Mouse (Mus musculus): Measurements from ENCODE around the gene Alppl2.
A peak's percentile ranks its signal among the peaks of the same experiment; 100 is the strongest.

Alppl2 gene

DNA sequence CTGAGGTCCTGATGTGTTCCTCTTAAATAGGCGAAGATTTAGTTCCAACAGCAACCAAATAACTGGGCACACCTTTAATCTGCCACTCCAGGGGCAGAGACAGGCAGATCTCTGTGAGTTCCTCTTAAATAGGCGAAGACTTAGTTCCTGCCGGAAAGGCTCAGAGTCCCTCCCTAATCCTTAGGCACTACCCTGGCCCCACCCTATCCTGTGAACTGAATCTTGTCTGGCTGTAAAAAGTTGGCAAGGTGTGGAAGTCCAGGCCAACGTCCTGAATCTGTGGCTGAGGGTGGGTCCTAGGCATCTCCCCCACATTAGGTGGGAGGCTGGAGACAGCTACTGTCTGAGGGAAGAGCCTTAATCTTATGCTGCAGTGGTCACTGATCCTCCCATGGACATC, at the start of gene Alppl2:
Alppl2 (minus strand) TSS at position 101 of the 400 bp plus-strand sequence.
- no peak for DNase-seq (ENCODE audit: low read depth, low spot score)

DNA sequence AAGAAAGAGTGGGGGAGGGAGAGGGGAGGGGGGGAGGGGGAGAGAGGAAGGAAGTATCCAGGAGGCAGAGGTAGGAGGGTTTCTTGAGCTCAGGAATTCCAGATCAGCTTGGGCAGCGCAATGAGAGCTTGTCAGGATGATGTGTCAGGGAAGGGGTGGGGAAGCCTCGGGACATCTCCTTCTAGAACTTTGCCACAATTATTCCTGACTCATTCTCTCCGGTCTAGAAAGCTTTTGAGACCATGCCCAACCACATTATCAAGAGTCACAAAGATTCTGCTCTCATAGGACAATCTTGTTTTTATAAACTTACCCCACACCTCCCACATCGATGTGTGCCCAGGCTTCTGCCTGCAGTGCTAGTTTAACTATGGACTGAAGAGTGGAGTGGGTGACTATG, 42.1 kb upstream of the Alppl2 start:
- DNase-seq (ENCODE audit: low read depth, low spot score) = no peak

DNA sequence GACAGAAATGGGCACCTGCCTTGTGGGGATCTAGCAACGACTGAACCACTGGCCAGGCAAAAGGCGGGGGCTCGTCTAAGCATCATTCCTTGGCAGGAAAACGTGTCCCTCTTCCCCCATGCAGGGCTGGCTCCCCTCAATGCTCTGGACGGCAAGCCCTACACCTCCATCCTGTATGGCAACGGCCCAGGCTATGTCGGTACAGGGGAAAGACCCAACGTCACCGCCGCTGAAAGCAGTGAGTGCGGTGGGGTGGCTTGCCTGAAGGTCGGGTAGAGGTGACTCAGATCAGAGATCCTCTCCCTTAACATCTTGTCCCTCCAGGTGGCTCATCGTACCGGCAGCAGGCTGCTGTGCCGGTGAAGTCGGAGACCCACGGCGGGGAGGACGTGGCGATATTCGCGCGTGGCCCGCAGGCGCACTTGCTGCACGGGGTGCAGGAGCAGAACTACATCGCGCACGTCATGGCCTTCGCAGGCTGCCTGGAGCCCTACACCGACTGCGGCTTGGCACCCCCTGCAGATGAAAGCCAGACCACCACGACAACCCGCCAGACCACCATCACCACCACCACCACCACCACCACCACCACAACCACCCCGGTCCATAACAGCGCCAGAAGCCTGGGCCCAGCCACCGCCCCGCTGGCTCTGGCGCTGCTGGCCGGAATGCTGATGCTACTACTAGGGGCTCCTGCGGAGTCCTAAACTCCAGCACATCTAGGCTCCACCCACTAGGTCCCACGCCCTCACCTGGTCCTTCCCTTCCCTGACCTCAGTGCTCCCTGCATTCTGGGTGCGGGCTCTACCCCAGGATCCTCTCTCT, 37.7 kb upstream of the Alppl2 start:
- no peak for DNase-seq (ENCODE audit: low read depth, low spot score)

DNA sequence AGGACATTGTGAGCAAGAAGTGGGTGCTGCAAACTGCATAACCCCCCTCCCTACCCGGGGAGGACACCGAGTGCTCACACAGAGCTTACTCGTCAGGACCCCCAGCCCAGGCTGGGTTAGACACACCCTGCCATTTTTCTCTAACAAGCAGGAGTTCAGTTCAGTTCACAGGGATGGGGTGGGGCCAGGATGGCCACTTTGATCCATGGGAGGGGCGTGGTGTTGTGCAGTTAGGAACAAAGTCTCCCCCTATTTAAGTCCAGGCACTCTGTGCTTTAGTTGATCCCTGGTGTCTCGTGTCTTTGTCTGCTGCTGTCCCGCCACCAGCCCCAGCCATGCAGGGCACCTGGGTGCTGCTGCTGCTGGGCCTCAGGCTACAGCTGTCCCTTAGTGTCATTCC, 34.9 kb upstream of the Alppl2 start, which contains the start of gene Akp3:
Akp3 (plus strand) TSS at position 301 of the 400 bp plus-strand sequence.
- DNase-seq (ENCODE audit: low read depth, low spot score) = no peak

DNA sequence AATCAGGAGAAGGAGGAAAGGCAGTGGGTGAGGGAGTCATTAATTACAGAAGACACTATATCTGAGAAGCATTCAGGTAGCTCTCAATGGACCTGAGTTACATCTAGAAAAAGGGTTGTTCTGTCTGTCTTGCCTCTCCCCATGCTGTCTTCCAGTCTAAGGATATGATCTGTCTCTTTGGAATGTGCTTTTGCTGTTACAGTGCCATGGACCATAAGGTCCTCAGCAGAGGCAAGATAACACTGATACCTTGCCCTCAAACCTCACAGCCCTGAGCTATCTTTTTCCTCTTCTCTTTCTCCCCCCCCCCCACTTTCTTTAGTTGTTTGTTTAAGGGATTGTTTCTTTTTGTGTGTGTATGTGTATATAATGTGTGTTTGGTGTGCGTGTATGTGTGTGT, 25.1 kb upstream of the Alppl2 start:
- DNase-seq (ENCODE audit: low read depth, low spot score) = no peak

DNA sequence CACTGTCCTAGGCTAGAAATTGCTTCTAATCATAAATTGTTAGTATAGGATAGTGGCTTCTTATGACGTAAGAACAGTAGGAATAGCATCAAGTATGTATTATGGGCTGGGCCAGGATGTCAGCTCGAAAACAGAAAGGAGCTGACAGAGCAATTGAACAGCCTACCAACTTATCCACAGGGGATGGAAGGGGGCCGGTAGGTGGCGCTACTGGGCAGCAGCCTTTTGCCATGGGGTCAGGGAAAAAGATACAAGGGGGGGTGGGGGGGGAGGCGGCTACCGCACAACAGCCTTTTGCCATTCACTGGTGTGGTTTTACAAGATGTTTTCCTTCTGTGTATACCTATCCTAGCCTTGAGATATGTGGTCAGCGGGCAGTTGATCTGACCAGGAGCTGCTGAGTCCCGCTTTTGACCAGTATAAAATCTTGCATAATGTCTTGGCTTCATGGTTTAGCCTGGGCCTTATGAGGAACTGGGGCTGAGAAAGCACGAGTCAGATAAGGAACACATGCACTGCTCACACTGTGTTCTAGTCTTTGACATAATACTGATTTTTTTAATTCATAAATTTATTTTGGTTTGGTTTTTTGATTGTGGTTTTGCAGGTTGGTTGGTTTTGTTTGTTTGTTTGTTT, 22.1 kb upstream of the Alppl2 start:
- DNase-seq (ENCODE audit: low read depth, low spot score) = peak; percentile 57

DNA sequence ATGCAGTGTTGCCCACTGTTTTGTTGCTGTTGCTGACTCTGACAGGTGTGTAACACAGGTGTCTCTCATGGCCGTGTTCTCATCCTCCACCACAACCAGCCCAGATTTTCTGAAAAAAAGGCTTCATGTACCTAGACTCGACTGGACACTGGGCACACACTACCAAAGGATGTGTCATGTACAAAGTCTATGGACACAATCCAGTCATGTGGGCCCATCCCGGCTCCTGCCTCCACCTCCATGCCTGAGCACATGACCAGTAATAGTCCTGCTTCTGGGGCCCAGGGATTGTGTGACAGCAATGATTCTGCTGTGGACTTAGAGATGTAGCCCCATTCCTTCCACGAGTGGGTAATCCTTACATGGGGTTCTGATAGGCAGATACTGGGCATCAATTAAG, 18.8 kb upstream of the Alppl2 start:
- no peak for DNase-seq (ENCODE audit: low read depth, low spot score)

DNA sequence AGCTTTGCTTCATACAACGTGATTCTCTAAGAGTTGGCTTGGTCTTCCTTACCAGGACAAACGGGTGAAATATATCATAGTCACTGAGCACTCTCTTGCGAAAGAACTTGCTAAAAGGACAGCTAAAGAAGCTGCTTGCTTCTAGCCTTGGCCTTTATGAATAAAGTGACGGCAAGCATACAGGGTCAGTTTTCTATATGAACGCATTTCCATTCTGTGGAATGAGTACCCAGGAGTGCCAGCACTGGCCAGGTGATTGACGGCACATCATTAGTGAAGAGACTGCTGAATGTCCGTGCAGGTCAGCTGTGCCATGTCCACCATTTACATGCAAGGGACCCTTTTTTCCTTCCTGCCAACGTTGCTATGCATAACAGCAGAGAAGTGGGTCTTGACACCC, 16.8 kb upstream of the Alppl2 start:
- no peak for DNase-seq (ENCODE audit: low read depth, low spot score)

DNA sequence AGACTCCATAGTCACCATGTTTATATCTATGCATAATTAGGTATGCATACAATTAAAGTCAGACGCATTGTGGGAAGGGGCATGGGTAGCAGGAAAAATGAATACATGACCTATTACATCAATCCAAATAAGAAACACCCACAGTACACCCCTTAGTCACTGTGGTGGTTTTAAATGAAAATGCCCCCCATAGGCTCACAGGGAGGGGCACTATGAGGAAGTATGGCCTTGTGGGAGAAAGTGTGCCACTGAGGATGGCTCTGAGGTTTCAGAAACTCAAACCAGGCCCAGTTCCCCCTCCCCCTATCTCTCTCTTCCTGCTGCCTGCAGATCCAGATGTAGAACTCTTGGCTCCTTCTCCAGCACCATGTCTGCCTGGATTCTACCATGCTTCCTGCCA, 14.2 kb upstream of the Alppl2 start:
- DNase-seq (ENCODE audit: low read depth, low spot score) = no peak

DNA sequence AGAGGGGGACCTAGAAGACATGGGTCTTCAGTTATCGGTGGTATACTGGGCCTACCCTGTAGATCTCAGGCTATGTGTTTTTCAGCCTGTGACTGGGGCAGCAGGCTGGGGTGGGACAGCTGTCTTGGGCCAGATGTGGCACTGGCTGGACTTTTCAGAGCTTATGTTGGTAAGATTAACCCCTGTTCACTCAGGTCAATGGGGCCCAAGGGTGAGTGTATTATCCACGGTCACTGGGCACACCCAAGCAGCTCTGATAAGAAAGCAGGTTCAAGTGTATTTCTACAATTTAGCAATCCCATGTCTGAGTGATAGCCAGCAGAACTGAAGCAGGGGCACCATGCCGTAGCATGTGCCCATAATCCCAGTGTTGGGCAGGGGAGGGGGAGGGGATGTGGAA, 12.4 kb upstream of the Alppl2 start:
- DNase-seq (ENCODE audit: low read depth, low spot score) = no peak

DNA sequence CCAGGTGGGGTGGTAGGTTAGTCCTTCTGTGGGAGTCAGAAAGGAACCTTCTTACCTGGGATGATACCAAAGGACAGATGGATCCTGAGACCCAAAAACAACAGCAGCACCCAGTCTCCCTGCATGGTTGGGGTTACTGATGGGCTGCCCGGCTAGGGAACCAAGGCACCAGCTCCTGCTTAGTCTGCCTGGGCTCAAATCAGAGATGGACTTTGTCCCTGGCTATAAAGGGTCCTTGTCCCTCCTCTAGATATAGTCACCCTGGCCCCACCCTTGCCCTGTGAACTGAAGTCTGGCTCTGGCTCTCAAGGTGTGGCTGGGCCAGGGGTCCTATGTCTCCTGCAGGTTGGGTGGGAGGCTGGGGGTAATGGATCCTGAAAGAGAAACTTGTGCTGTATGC, 11.7 kb upstream of the Alppl2 start, which contains the start of gene Alpi:
Alpi (minus strand) TSS at position 196 of the 400 bp plus-strand sequence.
- DNase-seq (ENCODE audit: low read depth, low spot score) = no peak

DNA sequence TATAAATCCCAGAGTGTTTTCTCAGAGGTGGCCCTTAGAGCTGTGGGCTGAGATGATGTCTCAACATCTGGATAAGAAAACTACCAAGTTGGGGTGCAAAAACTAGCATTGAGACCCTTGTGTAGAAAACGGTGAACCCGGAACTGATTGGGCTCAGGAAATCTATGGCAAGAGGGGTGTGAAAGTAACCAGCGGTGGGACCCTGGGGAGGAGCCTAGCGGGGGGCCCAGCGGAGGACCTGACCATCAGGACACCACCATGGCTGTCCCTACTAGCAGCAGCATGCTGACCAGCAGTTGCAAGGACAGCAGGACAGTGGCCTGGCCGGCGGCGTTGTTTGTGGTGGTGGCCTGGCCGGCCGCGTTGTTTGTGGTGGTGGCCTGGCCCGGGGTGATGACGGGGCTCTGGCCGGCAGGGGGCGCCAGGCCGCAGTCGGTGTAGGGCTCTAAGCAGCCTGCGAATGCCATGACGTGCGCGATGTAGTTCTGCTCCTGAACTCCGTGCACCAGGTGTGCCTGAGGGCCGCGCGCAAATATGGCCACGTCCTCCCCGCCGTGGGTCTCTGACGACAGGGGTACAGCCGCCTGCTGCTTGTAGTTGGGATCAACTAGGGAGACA, 8.7 kb upstream of the Alppl2 start:
- peak; percentile 69 for DNase-seq (ENCODE audit: low read depth, low spot score)

DNA sequence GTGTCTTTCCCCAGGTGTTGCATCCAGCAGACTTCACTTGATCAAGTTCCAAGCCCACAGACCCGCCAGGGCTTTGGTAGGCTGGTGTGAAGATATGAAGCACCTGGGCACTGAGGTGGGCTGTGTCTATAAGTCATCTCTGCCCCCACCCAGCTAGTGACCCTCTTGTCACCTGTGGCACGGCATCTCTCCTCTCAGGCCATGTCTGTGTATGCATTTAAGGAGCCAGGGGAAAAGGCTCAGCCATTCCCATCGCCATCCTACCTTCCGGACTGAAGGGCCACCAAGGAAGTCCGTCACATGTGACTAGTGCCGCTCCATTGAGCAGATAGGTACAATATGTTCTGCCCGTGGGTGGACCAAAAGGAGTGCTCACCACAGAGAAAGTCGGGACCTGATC, 5.9 kb upstream of the Alppl2 start:
- DNase-seq (ENCODE audit: low read depth, low spot score) = no peak

DNA sequence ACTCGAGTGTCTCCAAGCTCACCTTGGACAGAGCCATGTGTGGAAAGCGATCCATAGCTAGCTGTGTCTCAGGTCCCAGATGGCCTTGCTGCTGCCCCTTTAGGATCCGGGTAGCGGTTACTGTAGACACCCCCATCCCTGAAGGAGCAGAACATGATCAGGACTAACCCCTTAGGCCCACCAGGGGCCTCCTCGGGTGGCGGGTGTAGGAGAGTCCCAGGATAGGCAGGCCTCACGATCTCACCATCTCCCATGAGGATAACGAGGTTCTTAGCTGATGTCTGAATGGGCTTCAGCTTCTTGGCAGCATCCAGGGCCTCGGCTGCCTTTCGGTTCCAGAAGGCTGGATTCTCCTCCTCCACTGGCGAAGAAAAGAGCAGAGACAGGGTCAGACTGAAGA, 477 bp downstream of the Alppl2 start:
- DNase-seq (ENCODE audit: low read depth, low spot score) = no peak

DNA sequence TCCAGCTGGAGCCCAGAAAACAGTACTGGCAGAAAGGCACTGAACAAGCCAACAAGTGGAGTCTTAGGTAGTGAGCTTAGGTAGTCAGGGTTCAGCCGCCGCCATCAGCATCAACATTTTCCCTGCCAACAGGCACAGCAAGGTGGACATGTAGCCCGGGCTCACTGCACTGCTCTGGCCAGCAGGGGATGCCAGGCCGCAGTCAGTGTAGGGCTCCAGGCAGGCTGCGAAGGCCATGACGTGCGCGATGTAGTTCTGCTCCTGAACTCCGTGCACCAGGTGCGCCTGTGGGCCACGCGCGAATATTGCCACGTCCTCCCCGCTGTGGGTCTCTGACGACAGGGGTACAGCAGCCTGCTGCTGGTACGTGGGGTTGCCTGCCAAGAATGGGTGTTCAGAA, 2.8 kb downstream of the Alppl2 start:
- no peak for DNase-seq (ENCODE audit: low read depth, low spot score)

DNA sequence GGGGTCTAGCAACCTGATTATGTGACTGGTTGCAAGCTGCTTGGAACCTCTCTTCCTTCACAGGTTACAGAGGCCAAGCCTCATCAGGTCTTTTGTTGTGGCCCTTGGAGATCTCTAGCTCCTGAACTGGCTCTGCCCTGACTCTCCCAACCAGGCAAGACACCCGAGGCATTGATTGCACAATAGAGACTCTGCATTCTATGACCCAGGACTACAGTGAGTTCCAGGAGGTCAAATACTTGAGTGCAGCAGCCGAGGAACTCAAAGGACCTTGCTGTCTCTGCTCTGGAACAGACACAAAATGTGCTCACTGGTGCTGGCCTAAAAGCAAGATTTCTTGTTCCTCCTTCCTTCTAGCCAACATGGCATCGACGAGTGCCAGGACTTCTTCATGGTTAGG, 3.5 kb downstream of the Alppl2 start:
- no peak for DNase-seq (ENCODE audit: low read depth, low spot score)

DNA sequence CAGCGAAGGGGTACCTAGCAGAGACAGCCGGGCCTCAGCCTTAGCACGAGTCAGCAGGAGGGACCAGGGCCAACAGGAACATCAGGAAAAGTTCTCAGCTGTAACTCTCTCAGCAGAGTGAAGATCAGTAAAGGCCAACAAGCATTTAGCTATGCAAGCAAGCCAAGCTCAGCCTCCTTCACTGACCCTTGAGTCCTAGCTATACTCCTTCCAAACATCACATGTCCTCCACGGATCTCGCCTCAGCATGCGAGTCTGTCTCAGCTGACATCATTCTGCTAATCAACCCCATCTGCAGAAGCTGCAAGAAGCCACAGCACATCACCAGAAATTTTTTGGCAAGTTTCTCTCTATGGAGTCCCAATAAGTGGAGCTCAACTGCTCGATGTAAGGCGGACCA, 16.0 kb downstream of the Alppl2 start:
- no peak for DNase-seq (ENCODE audit: low read depth, low spot score)

DNA sequence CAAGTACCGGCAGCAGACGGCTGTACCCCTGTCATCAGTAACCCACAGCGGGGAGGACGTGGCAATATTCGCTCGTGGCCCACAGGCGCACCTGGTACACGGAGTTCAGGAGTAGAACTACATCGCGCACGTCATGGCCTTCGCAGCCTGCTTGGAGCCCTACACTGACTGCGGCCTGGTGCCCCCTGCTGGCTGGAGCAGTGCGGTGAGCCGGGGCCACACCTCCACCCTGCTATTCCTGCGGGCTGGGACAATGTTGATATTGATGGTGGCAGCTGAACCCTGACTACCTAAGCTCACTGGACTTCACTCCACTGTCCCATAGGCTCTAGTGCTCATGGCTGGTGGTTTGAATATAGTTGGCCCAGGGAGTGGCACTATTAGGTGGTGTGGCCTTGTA, 19.0 kb downstream of the Alppl2 start:
- peak; percentile 66 for DNase-seq (ENCODE audit: low read depth, low spot score)

DNA sequence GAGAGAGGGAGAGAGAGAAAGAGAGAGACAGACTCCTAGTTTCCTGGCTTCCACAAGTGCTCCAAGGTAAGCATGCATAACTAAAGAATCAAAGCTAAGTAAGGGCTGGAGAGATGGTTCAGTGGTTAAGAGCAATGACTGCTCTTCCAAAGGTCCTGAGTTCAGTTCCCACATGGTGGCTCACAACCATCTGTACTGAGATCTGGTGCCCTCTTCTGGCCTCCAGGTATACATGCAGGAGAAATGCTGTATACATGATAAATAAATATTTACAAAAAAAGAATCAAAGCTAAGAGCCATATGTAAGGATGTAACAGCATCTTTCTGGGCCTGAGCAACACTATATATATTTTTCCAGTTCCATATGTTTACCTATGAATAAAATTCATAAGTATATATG, 28.8 kb downstream of the Alppl2 start:
- peak; percentile 24 for DNase-seq (ENCODE audit: low read depth, low spot score)

DNA sequence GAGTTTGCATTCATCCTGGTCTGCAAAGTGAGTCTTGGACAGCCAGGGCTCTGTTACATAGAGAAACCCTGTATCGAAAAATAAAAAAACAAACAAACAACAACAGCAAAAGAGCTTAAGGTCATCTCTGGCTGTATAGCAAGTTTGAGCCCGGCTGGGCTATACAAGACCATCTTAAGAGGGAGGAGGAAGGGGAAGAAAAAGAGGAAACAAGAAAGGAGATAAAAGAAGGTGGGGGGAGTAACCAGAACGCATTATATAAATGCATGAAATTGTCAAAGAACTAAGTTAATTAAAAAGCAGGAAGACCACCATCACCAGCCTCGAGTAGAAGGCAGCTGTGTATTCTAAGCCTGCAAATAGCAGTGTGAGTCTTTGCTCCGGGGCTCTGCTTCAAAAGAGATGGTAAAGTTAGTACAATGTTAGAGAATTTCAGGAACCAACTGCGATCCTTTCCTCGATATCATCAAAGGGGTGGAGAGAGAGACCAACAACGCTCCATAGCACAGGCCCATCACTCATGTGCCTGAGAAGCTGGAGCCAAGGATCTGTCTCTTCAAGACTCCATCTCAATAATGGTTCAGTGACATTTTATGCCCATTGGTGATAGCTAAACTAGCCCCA, 30.6 kb downstream of the Alppl2 start:
- no peak for DNase-seq (ENCODE audit: low read depth, low spot score)

DNA sequence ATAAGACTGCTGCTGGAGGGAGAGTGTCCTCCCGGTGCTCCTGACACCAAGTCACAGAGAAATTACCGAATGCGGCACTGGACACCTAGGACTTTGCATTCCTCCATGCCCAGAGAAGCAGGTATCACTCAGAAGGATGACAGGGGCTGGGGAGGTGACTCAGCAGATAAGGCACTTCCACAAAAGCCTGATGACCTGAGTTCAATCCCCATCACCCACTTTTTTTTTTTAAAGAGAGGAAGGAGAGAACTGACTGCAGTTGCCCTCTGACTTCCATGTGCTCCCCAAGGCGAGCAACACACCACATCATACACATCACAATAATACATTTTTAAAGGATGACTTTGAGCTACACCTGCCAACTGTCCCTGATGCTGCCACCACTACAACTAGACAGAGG, 32.7 kb downstream of the Alppl2 start:
- no peak for DNase-seq (ENCODE audit: low read depth, low spot score)

DNA sequence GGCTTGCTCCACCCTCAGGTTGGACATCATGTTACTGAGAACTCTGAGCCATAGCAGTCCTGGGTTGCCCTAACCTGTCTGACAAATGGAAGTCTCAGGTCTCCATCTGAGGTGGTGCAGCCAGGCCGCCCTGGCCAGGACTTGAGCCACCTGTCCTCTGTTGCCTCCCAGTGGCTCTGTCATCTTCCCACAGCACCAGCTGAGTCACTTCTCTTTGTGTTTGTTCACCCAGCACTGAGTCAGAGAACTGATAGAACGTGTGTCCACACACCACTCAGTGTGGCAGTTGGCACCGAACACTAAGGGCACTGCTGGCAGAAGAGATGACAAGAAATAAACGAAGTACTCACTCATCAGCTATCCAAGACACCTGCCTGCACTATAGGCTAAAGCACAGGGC, 38.4 kb downstream of the Alppl2 start:
- DNase-seq (ENCODE audit: low read depth, low spot score) = no peak
